Mouse (Mus musculus) C2C12 (cell line): ENCODE data around the gene Wdr24. TPM values are rescaled to one million over a fixed set of nuclear protein-coding genes. Genes with fewer than 3 reads are reported as not detected.
A peak's percentile ranks its signal among the peaks of the same experiment; 100 is the strongest.

Source experiments
- H3K27me3 ChIP-seq: one replicate; pipeline ENCODE4 v1.6.1; 2011; ENCODE audit not compliant: control insufficient read depth, insufficient read depth, insufficient read length
- H3K36me3 ChIP-seq: one replicate; pipeline ENCODE4 v1.6.1; 2011; ENCODE audit not compliant: control insufficient read depth, insufficient read depth
- H3K4me3 ChIP-seq: one replicate; pipeline ENCODE4 v1.5.1; 2011; ENCODE audit warnings: mild to moderate bottlenecking, control low read depth; ENCODE audit not compliant: poor library complexity, insufficient read depth, severe bottlenecking
- H3K79me2 ChIP-seq: one replicate; pipeline ENCODE4 v1.6.1; 2011; ENCODE audit not compliant: control insufficient read depth, insufficient read depth
- H3K79me3 ChIP-seq: one replicate; pipeline ENCODE4 v1.6.1; 2011; ENCODE audit warnings: low read depth, control low read depth
- H3ac ChIP-seq: one replicate; pipeline ENCODE3; 2011; ENCODE audit warnings: low read depth; ENCODE audit not compliant: control insufficient read depth, insufficient read length
- CEBPB ChIP-seq: IDR thresholded peaks from one replicate; pipeline ENCODE4 v1.6.1; 2011; ENCODE audit warnings: low read depth, mild to moderate bottlenecking, control low read depth, moderate library complexity
- CTCF ChIP-seq: IDR thresholded peaks from one replicate; pipeline ENCODE4 v1.5.1; 2011; ENCODE audit not compliant: control insufficient read depth, insufficient read depth, insufficient read length
- FOSL1 ChIP-seq: IDR thresholded peaks from one replicate; pipeline ENCODE4 v1.8.0; 2011; ENCODE audit warnings: mild to moderate bottlenecking, low read length; ENCODE audit not compliant: poor library complexity, insufficient read depth, severe bottlenecking
- MAX ChIP-seq: IDR thresholded peaks from one replicate; pipeline ENCODE4 v1.6.1; 2011; ENCODE audit warnings: mild to moderate bottlenecking, control low read depth
- MYOD1 ChIP-seq: IDR thresholded peaks from one replicate; pipeline ENCODE4 v1.6.1; 2011; ENCODE audit warnings: low read depth; ENCODE audit not compliant: control insufficient read depth, insufficient read length
- MYOG ChIP-seq: IDR thresholded peaks from one replicate; pipeline ENCODE4 v1.6.1; 2011; ENCODE audit not compliant: control insufficient read depth, insufficient read length; ENCODE audit errors: extremely low read depth
- USF1 ChIP-seq: IDR thresholded peaks from one replicate; pipeline ENCODE4 v1.6.1; 2011; ENCODE audit warnings: low read depth, mild to moderate bottlenecking, control low read depth, moderate library complexity
- polyA plus RNA-seq: library from polyadenylated mRNA; unstranded; fragments of >200 nt; fragmentation: generic; extraction: Trizol; gene quantifications from one replicate; pipeline ENCODE4 v1.2.1, GENCODE M21; 2012; ENCODE audit warnings: missing spikeins

Gene Wdr24
- polyA plus RNA-seq, 1 experiment = 14.3 TPM

DNA sequence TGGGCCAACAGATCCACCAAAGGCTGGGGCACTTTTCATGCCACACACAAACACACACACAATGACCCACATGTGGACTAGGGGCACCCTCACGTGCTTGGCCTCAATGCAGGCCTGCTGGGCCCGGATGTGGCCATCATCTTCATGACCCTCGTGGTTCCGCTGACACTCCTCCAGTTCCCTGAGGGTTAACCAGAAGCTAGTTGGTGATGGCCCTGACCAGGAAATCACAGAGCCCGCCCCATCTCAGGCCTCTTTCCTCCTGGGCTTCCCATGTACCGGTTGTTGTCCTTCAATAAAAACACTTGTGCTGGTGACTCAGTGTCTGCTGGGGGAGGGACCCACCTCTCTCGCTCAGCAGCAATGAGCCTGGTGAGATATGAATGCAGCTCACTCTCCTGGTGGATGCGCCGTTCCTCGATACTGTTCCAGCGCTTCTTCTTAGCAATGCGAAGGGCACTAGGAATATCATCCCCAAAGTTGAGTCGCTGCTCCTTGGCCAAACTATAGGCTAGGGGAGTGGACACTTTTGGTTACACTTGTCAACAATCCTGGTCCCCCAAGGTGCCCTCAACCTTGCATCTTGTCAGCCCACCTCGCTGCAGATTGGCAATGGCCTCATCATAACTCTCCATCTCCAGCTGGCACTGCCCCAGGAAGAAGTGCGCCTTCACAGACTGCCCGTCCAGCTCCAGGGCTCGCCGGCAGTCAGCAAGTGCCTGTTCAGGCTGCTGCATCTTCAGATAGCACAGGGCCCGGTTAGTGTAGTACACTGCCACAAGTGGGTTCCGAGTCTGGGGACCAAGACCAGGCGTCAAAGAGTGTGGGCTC is 8.2 kb downstream of the Wdr24 start:
- peaks cover 27% of the 10 kb centered on the region for H3K36me3 ChIP-seq

GRCm38 (mm10) chr17:25832436-25833290 is 9.2 kb downstream of the Wdr24 start:
- no peaks in the 10 kb centered on the region for H3K27me3 ChIP-seq
- H3ac ChIP-seq = peak overlapping the region; percentile 75
- peaks cover 27% of the 10 kb centered on the region for H3K79me3 ChIP-seq
- peaks cover 51% of the 10 kb centered on the region for H3K79me2 ChIP-seq
- TF ChIP-seq CEBPB = no peak
- no peak for TF ChIP-seq CTCF
- no peak for TF ChIP-seq MYOG
- peak; percentile 94 for TF ChIP-seq USF1
- no peak for TF ChIP-seq MYOD1
- TF ChIP-seq FOSL1 = no peak
- peak; percentile 44 for TF ChIP-seq MAX
- H3K36me3 ChIP-seq = peaks cover 27% of the 10 kb centered on the region
- peak overlapping the region; percentile 79 for H3K4me3 ChIP-seq

More for the DNA sequence above, 8.2 kb downstream of the Wdr24 start:
- H3ac ChIP-seq = peak overlapping the region; percentile 75
- TF ChIP-seq CTCF (no peak), MAX (no peak), FOSL1 (no peak), USF1 (no peak)
- H3K4me3 ChIP-seq = peak overlapping the region; percentile 79
- H3K79me3 ChIP-seq = peaks cover 27% of the 10 kb centered on the region
- H3K79me2 ChIP-seq = peaks cover 51% of the 10 kb centered on the region
- H3K27me3 ChIP-seq = no peaks in the 10 kb centered on the region

GRCm38 (mm10) chr17:25833291-25833663 is 9.8 kb downstream of the Wdr24 start, which contains the start of gene Stub1:
Gene Stub1 (minus strand): TSS chr17:25833404.
- H3K36me3 ChIP-seq = peaks cover 33% of the 10 kb centered on the region
- TF ChIP-seq USF1 (peak; percentile 88), MAX (no peak), CEBPB (no peak)

GRCm38 (mm10) chr17:25833961-25834594 is 10.7 kb downstream of the Wdr24 start:
- Histone ChIP-seq H3K27me3 (no peaks in the 10 kb centered on the region), H3K79me2 (peaks cover 51% of the 10 kb centered on the region), H3K4me3 (peak overlapping the region; percentile 79), H3K36me3 (peaks cover 38% of the 10 kb centered on the region), H3K79me3 (peaks cover 27% of the 10 kb centered on the region), H3ac (peak overlapping the region; percentile 55)
- no peak for TF ChIP-seq FOSL1
- TF ChIP-seq CTCF = no peak
- no peak for TF ChIP-seq MAX
- no peak for TF ChIP-seq CEBPB
- no peak for TF ChIP-seq MYOD1
- no peak for TF ChIP-seq USF1
- TF ChIP-seq MYOG = no peak

More at GRCm38 (mm10) chr17:25833291-25833663, 9.8 kb downstream of the Wdr24 start, which contains the start of gene Stub1:
- Histone ChIP-seq H3K27me3 (no peaks in the 10 kb centered on the region), H3K79me3 (peaks cover 27% of the 10 kb centered on the region), H3K79me2 (peaks cover 51% of the 10 kb centered on the region), H3ac (peak within 1 kb of the TSS; percentile 75), H3K4me3 (peak within 1 kb of the TSS; percentile 79)

GRCm38 (mm10) chr17:25834595-25835222 is 11.3 kb downstream of the Wdr24 start:
- peaks cover 51% of the 10 kb centered on the region for H3K79me2 ChIP-seq
- peak overlapping the region; percentile 79 for H3K4me3 ChIP-seq
- H3K36me3 ChIP-seq = peaks cover 39% of the 10 kb centered on the region
- no peaks in the 10 kb centered on the region for H3K27me3 ChIP-seq
- H3K79me3 ChIP-seq = peaks cover 27% of the 10 kb centered on the region
- TF ChIP-seq USF1 (no peak), MYOG (no peak), CTCF (no peak), MAX (no peak), CEBPB (no peak), MYOD1 (no peak), FOSL1 (no peak)
- no peak overlapping the region for H3ac ChIP-seq
